Mouse (Mus musculus) CH12.LX (cell line): ENCODE data around the gene Nos1. TPM values are rescaled to one million over a fixed set of nuclear protein-coding genes. Genes with fewer than 3 reads are reported as not detected.

Source experiments
- DNase-seq: peaks from one replicate; pipeline ENCODE4 v3.0.0-alpha.2; 2013; ENCODE audit errors: extremely low read depth
- H3K27ac ChIP-seq: 2 replicates; pipeline ENCODE4 v1.5.1; 2012; ENCODE audit warnings: low read depth, mild to moderate bottlenecking, control low read depth, moderate library complexity; ENCODE audit not compliant: insufficient read depth
- H3K27me3 ChIP-seq: replicated peaks from 2 replicates; pipeline ENCODE3; 2012; ENCODE audit warnings: inconsistent platforms
- H3K36me3 ChIP-seq, 2 experiments: replicated peaks in 1 of 2; 2 replicates each; pipeline versions ENCODE3 to v1.6.1; 2012; ENCODE audit warnings: inconsistent platforms in 1 of 2, low read length in 1 of 2, mild to moderate bottlenecking in 1 of 2, mixed read lengths in 1 of 2, moderate library complexity in 1 of 2; ENCODE audit not compliant: control insufficient read depth in 1 of 2, insufficient read depth in 1 of 2
- H3K4me1 ChIP-seq, 2 experiments: 2 replicates each; pipeline ENCODE4 v1.6.1; 2012; ENCODE audit warnings: inconsistent platforms in 1 of 2, moderate library complexity in 1 of 2; ENCODE audit not compliant: insufficient read depth in 2 of 2, control insufficient read depth in 1 of 2
- H3K4me2 ChIP-seq: 2 replicates; pipeline ENCODE4 v1.6.1; 2012; ENCODE audit warnings: low read depth, mild to moderate bottlenecking, control low read depth; ENCODE audit not compliant: poor library complexity, insufficient read depth, severe bottlenecking
- H3K4me3 ChIP-seq, 3 experiments: fragments of 150-350 bp in 1 of 3; sonication (generic) in 1 of 3; replicated peaks in 1 of 3; 2 replicates each; pipeline versions ENCODE3 to v1.5.1; 2011 to 2012; ENCODE audit warnings: low read depth in 2 of 3, low read length in 2 of 3, mild to moderate bottlenecking in 2 of 3, moderate library complexity in 2 of 3, control low read depth in 1 of 3, improper control_type of control experiment in 1 of 3, inconsistent platforms in 1 of 3, mixed read lengths in 1 of 3; ENCODE audit not compliant: poor library complexity in 1 of 3
- H3K79me2 ChIP-seq: replicated peaks from 2 replicates; pipeline ENCODE4 v1.6.1; 2012; ENCODE audit warnings: mild to moderate bottlenecking, moderate library complexity; ENCODE audit not compliant: control insufficient read depth, poor library complexity, insufficient read depth, severe bottlenecking; ENCODE audit errors: extremely low read depth
- H3K9ac ChIP-seq: 2 replicates; pipeline ENCODE4 v1.6.1; 2012; ENCODE audit warnings: low read depth, mild to moderate bottlenecking, control low read depth, moderate library complexity; ENCODE audit not compliant: insufficient read depth
- H3K9me3 ChIP-seq: replicated peaks from 2 replicates; pipeline ENCODE3; 2012; ENCODE audit warnings: low read length, inconsistent platforms, mixed read lengths
- CTCF ChIP-seq, 2 experiments: IDR thresholded peaks in 1 of 2; conservative IDR thresholded peaks in 1 of 2; 2 replicates each; pipeline ENCODE4 v1.5.1; 2011 to 2012; ENCODE audit warnings: low read depth in 2 of 2, low read length in 2 of 2, improper control_type of control experiment in 1 of 2, inconsistent platforms in 1 of 2, mild to moderate bottlenecking in 1 of 2, moderate library complexity in 1 of 2
- ELF1 ChIP-seq: IDR thresholded peaks from 2 replicates; pipeline ENCODE4 v1.6.1; 2014; ENCODE audit warnings: low read depth, mild to moderate bottlenecking, inconsistent platforms, low read length, improper control_type of control experiment
- EP300 ChIP-seq: IDR thresholded peaks from 2 replicates; pipeline ENCODE4 v1.6.1; 2011; ENCODE audit warnings: low read length, improper control_type of control experiment
- ETS1 ChIP-seq: conservative IDR thresholded peaks from 2 replicates; pipeline ENCODE4 v1.6.1; 2012; ENCODE audit warnings: low read depth, mild to moderate bottlenecking, inconsistent platforms, low read length, improper control_type of control experiment, moderate library complexity
- GABPA ChIP-seq: IDR thresholded peaks from 2 replicates; pipeline ENCODE4 v1.6.1; 2012; ENCODE audit warnings: low read depth, low read length, improper control_type of control experiment, inconsistent platforms; ENCODE audit not compliant: insufficient replicate concordance
- HCFC1 ChIP-seq: IDR thresholded peaks from 2 replicates; pipeline ENCODE4 v1.6.1; 2012; ENCODE audit warnings: low read depth, mild to moderate bottlenecking, inconsistent platforms, low read length, improper control_type of control experiment
- IRF4 ChIP-seq: IDR thresholded peaks from 2 replicates; pipeline ENCODE4 v1.6.1; 2014; ENCODE audit warnings: low read depth, mild to moderate bottlenecking, inconsistent platforms, low read length, improper control_type of control experiment
- JUN ChIP-seq: IDR thresholded peaks from 2 replicates; pipeline ENCODE4 v1.6.1; 2011; ENCODE audit warnings: low read depth, mild to moderate bottlenecking, low read length, improper control_type of control experiment, moderate library complexity; ENCODE audit not compliant: insufficient read depth
- JUND ChIP-seq: conservative IDR thresholded peaks from 2 replicates; pipeline ENCODE4 v1.6.1; 2011; ENCODE audit warnings: low read depth, low read length, improper control_type of control experiment
- MAFK ChIP-seq: IDR thresholded peaks from 2 replicates; pipeline ENCODE4 v1.6.1; 2011; ENCODE audit warnings: low read length, improper control_type of control experiment; ENCODE audit not compliant: insufficient replicate concordance
- MAZ ChIP-seq: IDR thresholded peaks from 2 replicates; pipeline ENCODE4 v1.6.1; 2012; ENCODE audit warnings: low read depth, mild to moderate bottlenecking, inconsistent platforms, low read length, improper control_type of control experiment, moderate library complexity
- MXI1 ChIP-seq: IDR thresholded peaks from 2 replicates; pipeline ENCODE4 v1.6.1; 2011; ENCODE audit warnings: mild to moderate bottlenecking, low read depth, low read length, improper control_type of control experiment
- NRF1 ChIP-seq: IDR thresholded peaks from 2 replicates; pipeline ENCODE4 v1.6.1; 2014; ENCODE audit warnings: low read depth, mild to moderate bottlenecking, inconsistent platforms, low read length, improper control_type of control experiment, moderate library complexity
- POLR2AphosphoS2 ChIP-seq: IDR thresholded peaks from 2 replicates; pipeline ENCODE4 v1.6.1; 2011; ENCODE audit warnings: low read depth, low read length, improper control_type of control experiment
- RAD21 ChIP-seq: IDR thresholded peaks from 2 replicates; pipeline ENCODE4 v1.6.1; 2011; ENCODE audit warnings: low read depth, mild to moderate bottlenecking, low read length, improper control_type of control experiment, moderate library complexity
- RCOR1 ChIP-seq: conservative IDR thresholded peaks from 2 replicates; pipeline ENCODE4 v1.6.1; 2012; ENCODE audit warnings: low read depth, mild to moderate bottlenecking, inconsistent platforms, low read length, improper control_type of control experiment
- SIN3A ChIP-seq: IDR thresholded peaks from 2 replicates; pipeline ENCODE4 v1.6.1; 2012; ENCODE audit warnings: low read length, improper control_type of control experiment, inconsistent platforms
- SMC3 ChIP-seq: IDR thresholded peaks from 2 replicates; pipeline ENCODE4 v1.6.1; 2011; ENCODE audit warnings: low read depth, low read length, improper control_type of control experiment
- TCF12 ChIP-seq: IDR thresholded peaks from 2 replicates; pipeline ENCODE4 v1.6.1; 2014; ENCODE audit warnings: low read depth, mild to moderate bottlenecking, inconsistent platforms, low read length, improper control_type of control experiment
- UBTF ChIP-seq: IDR thresholded peaks from 2 replicates; pipeline ENCODE4 v1.6.1; 2012; ENCODE audit warnings: low read depth, mild to moderate bottlenecking, inconsistent platforms, low read length, improper control_type of control experiment, moderate library complexity
- USF1 ChIP-seq: IDR thresholded peaks from 2 replicates; pipeline ENCODE4 v1.6.1; 2014; ENCODE audit warnings: low read depth, mild to moderate bottlenecking, inconsistent platforms, low read length, improper control_type of control experiment
- ZC3H11A ChIP-seq: IDR thresholded peaks from 2 replicates; pipeline ENCODE4 v1.6.1; 2012; ENCODE audit warnings: low read depth, mild to moderate bottlenecking, inconsistent platforms, low read length, improper control_type of control experiment
- ZKSCAN1 ChIP-seq: IDR thresholded peaks from 2 replicates; pipeline ENCODE4 v1.6.1; 2012; ENCODE audit warnings: low read depth, inconsistent platforms, low read length, improper control_type of control experiment, borderline replicate concordance
- ZNF384 ChIP-seq: IDR thresholded peaks from 2 replicates; pipeline ENCODE4 v1.6.1; 2012; ENCODE audit warnings: low read depth, low read length, improper control_type of control experiment, inconsistent platforms
- dilution Hi-C: fragments of 300-500 bp; cut with MboI; formaldehyde crosslinking; loops from 2 replicates; pipeline ENCODE4 v1.14.3; 2020; ENCODE audit warnings: low sequenced_read_pairs; ENCODE audit not compliant: extremely low pct_unique_long_range_greater_than_20kb, extremely low pct_ligation_motif_present
- in situ Hi-C: fragments of 300-500 bp; cut with MboI; formaldehyde crosslinking; loops from 3 replicates; pipeline ENCODE4 v1.14.3; 2019; ENCODE audit warnings: low sequenced_read_pairs, low pct_ligation_motif_present, low pct_unique_long_range_greater_than_20kb, mixed read lengths
- polyA plus RNA-seq: library from polyadenylated mRNA; unstranded; fragments of >175 nt; gene quantifications from 2 replicates; pipeline ENCODE4 v1.2.1, GENCODE M21; 2012; ENCODE audit warnings: low read depth; ENCODE audit not compliant: insufficient read length
- total RNA-seq, 2 experiments: library from RNA; depleted of rRNA; stranded (reverse); fragments of 300-350 nt in 1 of 2; fragments of >200 nt in 1 of 2; gene quantifications; 2 replicates each; pipeline ENCODE4 v1.2.3; 2012 to 2014

The Nos1 gene
- total and polyA plus RNA-seq, 3 experiments = 2.4 to 17.0 (median 5.6) TPM

GRCm38 (mm10) chr5:117989773-117990172 lies 208.9 kb downstream of the Nos1 start:
- no peaks in the 10 kb centered on the region for H3K9me3 ChIP-seq
- no peak overlapping the region for H3K4me2 ChIP-seq
- in situ Hi-C loops = no loop called here
- H3K36me3 ChIP-seq = peaks cover 68 to 96% of the 10 kb centered on the region in 2 experiments
- H3K4me3 ChIP-seq = no peak overlapping the region
- DNase-seq = no peak
- dilution Hi-C loops = no loop called here
- TF ChIP-seq RAD21 (no peak), ZKSCAN1 (no peak), GABPA (no peak), USF1 (no peak), ZNF384 (no peak), CTCF (conservative IDR thresholded peaks at IDR 0.05 in 1 of 2, IDR thresholded peaks at IDR 0.05 in 1 of 2; ENCODE audit: low read depth in 2 of 2, low read length in 2 of 2) (no peak), ZC3H11A (no peak), TCF12 (no peak), JUN (no peak), NRF1 (no peak), RCOR1 (no peak), ELF1 (no peak), JUND (no peak), ETS1 (no peak), POLR2AphosphoS2 (no peak), MAFK (no peak), MAZ (no peak), MXI1 (no peak), SIN3A (no peak)
- H3K27ac ChIP-seq = no peak overlapping the region
- peaks cover 0 to 12% of the 10 kb centered on the region in 2 experiments; a peak in 2 of 4 replicates for H3K4me1 ChIP-seq
- no peak overlapping the region for H3K9ac ChIP-seq
- H3K27me3 ChIP-seq = no peaks in the 10 kb centered on the region
- H3K79me2 ChIP-seq = no peaks in the 10 kb centered on the region

DNA sequence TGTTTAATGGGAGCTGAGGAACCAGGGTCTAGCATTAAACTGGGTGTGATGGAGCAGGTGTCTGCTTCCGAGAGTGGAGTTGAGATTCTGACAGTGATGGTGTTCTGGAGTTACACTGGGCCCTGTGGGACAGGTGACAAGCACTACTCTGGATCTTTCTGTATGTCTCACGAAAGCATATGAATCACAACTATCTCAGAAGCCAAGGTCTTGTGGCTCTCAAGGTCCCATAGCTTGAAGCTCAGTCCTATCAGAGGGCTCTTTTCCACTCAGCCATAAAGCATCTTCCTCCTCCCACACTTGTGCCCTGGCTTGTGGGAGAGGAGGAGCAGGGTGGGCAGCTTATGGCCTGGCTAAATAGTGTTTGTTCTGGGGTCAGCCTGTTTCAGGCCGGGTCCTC lies 210.1 kb downstream of the Nos1 start:
- DNase-seq = no peak
- TF ChIP-seq ELF1 (no peak), UBTF (no peak), SMC3 (no peak), IRF4 (no peak), EP300 (no peak), HCFC1 (no peak)
- peaks cover 0 to 12% of the 10 kb centered on the region in 2 experiments; a peak in 2 of 4 replicates for H3K4me1 ChIP-seq
- H3K9me3 ChIP-seq = no peaks in the 10 kb centered on the region
- no peaks in the 10 kb centered on the region for H3K79me2 ChIP-seq
- dilution Hi-C loops = no loop called here
- no peak overlapping the region for H3K27ac ChIP-seq
- H3K36me3 ChIP-seq = peaks cover 76 to 96% of the 10 kb centered on the region in 2 experiments
- no peak overlapping the region for H3K4me3 ChIP-seq
- in situ Hi-C loops = no loop called here
- H3K27me3 ChIP-seq = no peaks in the 10 kb centered on the region
- no peak overlapping the region for H3K9ac ChIP-seq
- H3K4me2 ChIP-seq = no peak overlapping the region
